Mouse (Mus musculus) kidney, embryonic 14.5 days (tissue): Measurements from ENCODE around the gene Lamc3. TPM values are rescaled to one million over a fixed set of nuclear protein-coding genes. Genes with fewer than 3 reads are reported as not detected.
A peak's percentile ranks its signal among the peaks of the same experiment; 100 is the strongest.

ENCODE experiments used
- ATAC-seq: fragments of 200-750 bp; cut with Nextera tagmentation; 2 replicates; pipeline ENCODE4 v1.8.0; 2017; ENCODE audit warnings: moderate number of reproducible peaks, mild to moderate bottlenecking, moderate TSS enrichment, moderate library complexity; ENCODE audit not compliant: low FRiP score, low TSS enrichment
- H3K27ac ChIP-seq: fragments of 300-500 bp; sonication (generic); 2 replicates; pipeline ENCODE4 v1.5.1; 2014; ENCODE audit warnings: low read depth, mild to moderate bottlenecking, low read length, moderate library complexity, mixed read lengths
- H3K27me3 ChIP-seq: fragments of 300-500 bp; sonication (generic); 2 replicates; pipeline ENCODE4 v1.6.1; 2014; ENCODE audit warnings: mild to moderate bottlenecking, low read length; ENCODE audit not compliant: control insufficient read depth, insufficient read depth
- H3K36me3 ChIP-seq: fragments of 300-500 bp; sonication (generic); 2 replicates; pipeline ENCODE4 v1.6.1; 2014; ENCODE audit warnings: low read length, mixed read lengths; ENCODE audit not compliant: control insufficient read depth, insufficient read depth
- H3K4me1 ChIP-seq: fragments of 300-500 bp; sonication (generic); 2 replicates; pipeline ENCODE4 v1.6.1; 2014; ENCODE audit warnings: low read length, mixed read lengths; ENCODE audit not compliant: control insufficient read depth, insufficient read depth
- H3K4me2 ChIP-seq: fragments of 300-500 bp; sonication (generic); replicated peaks from 2 replicates; pipeline ENCODE4 v1.6.1; 2014; ENCODE audit warnings: low read depth, mild to moderate bottlenecking, low read length
- H3K4me3 ChIP-seq: fragments of 300-500 bp; sonication (generic); 2 replicates; pipeline ENCODE4 v1.5.1; 2014; ENCODE audit warnings: mild to moderate bottlenecking, low read length
- H3K9ac ChIP-seq: fragments of 300-500 bp; sonication (generic); 2 replicates; pipeline ENCODE4 v1.6.1; 2014; ENCODE audit warnings: low read depth, mild to moderate bottlenecking, low read length, moderate library complexity
- H3K9me3 ChIP-seq: fragments of 300-500 bp; sonication (generic); 2 replicates; pipeline ENCODE4 v1.6.1; 2016; ENCODE audit warnings: low read length; ENCODE audit not compliant: control insufficient read depth
- WGBS: fragments of 180-500 bp; shearing (Covaris S2); extraction: QIAGEN DNeasy Blood & Tissue Kit; methylation state at CpG from one replicate; pipeline ENCODE4 v1.1.7; 2014; 5-methylcytosine and 5-hydroxymethylcytosine counted together
- polyA plus RNA-seq: library from polyadenylated mRNA; unstranded; fragments of >200 nt; fragmentation: Nextera tagmentation; extraction: Ambion mirVana; gene quantifications from 2 replicates; pipeline ENCODE4 v1.2.1, GENCODE M21; 2014

Lamc3 gene
- polyA plus RNA-seq, 1 experiment from 2014 or later, result 3.6 TPM

- Histone ChIP-seq H3K36me3 (no peaks in the 10 kb centered on the region; the same call in 1 of the 2 replicates), H3K9me3 (no peaks in the 10 kb centered on the region), H3K4me3 (no peak overlapping the region), H3K27me3 (no peaks in the 10 kb centered on the region), H3K27ac (no peak overlapping the region), H3K9ac (no peak overlapping the region), H3K4me2 (no peak overlapping the region), H3K4me1 (peaks cover 27% of the 10 kb centered on the region)
- 87% methylated on average over 3 of the region's 3 CpGs for whole genome bisulfite sequencing
- no peak for ATAC-seq
These were observed 65.6 kb downstream of the Lamc3 start for GRCm38 (mm10) chr2:31952725-31953124.

- no peaks in the 10 kb centered on the region; the same call in 1 of the 2 replicates for H3K36me3 ChIP-seq
- H3K27ac ChIP-seq, result peak overlapping the region; percentile 68; the same call in 1 of the 2 replicates
- peaks cover 27% of the 10 kb centered on the region for H3K4me1 ChIP-seq
- 53% methylated on average over 8 of the region's 8 CpGs for WGBS
- no peaks in the 10 kb centered on the region for H3K27me3 ChIP-seq
- no peak overlapping the region for H3K4me3 ChIP-seq
- no peak overlapping the region for H3K4me2 ChIP-seq
- ATAC-seq, result no peak
- H3K9me3 ChIP-seq, result no peaks in the 10 kb centered on the region
- H3K9ac ChIP-seq, result no peak overlapping the region; the same call in 1 of the 2 replicates
These were observed 66.6 kb downstream of the Lamc3 start for GRCm38 (mm10) chr2:31953687-31954086.

GRCm38 (mm10) chr2:31954779-31955181 lies 67.7 kb downstream of the Lamc3 start:
- Histone ChIP-seq H3K4me3 (no peak overlapping the region), H3K36me3 (no peaks in the 10 kb centered on the region; the same call in 1 of the 2 replicates), H3K4me2 (no peak overlapping the region), H3K27ac (peak overlapping the region; percentile 68; the same call in 1 of the 2 replicates), H3K27me3 (no peaks in the 10 kb centered on the region), H3K9ac (0 out of 2 replicates have a peak overlapping the region, but pooled peaks have one; percentile 18), H3K4me1 (peaks cover 31% of the 10 kb centered on the region), H3K9me3 (no peaks in the 10 kb centered on the region)
- no peak for ATAC-seq
- 54% methylated on average over 9 of the region's 9 CpGs for WGBS

- no peaks in the 10 kb centered on the region; the same call in 1 of the 2 replicates for H3K36me3 ChIP-seq
- H3K9ac ChIP-seq, result no peak overlapping the region
- H3K4me1 ChIP-seq, result peaks cover 38% of the 10 kb centered on the region
- ATAC-seq, result no peak
- WGBS, result 88% methylated on average over 5 of the region's 5 CpGs
- no peaks in the 10 kb centered on the region for H3K27me3 ChIP-seq
- no peak overlapping the region for H3K27ac ChIP-seq
- H3K4me3 ChIP-seq, result no peak overlapping the region
- H3K9me3 ChIP-seq, result no peaks in the 10 kb centered on the region
- no peak overlapping the region for H3K4me2 ChIP-seq
These were observed 68.6 kb downstream of the Lamc3 start for GRCm38 (mm10) chr2:31955686-31956085.

- no peaks in the 10 kb centered on the region; the same call in 1 of the 2 replicates for H3K36me3 ChIP-seq
- no peak for ATAC-seq
- WGBS, result 86% methylated on average over 10 of the region's 10 CpGs
These were observed 70.1 kb downstream of the Lamc3 start for GRCm38 (mm10) chr2:31957211-31957610.

GRCm38 (mm10) chr2:31960986-31961385 lies 73.9 kb downstream of the Lamc3 start:
- no peak overlapping the region for H3K9ac ChIP-seq
- no peak overlapping the region for H3K27ac ChIP-seq
- no peak overlapping the region for H3K4me3 ChIP-seq
- no peak overlapping the region for H3K4me2 ChIP-seq
- H3K4me1 ChIP-seq, result peaks cover 25% of the 10 kb centered on the region
- no peaks in the 10 kb centered on the region for H3K9me3 ChIP-seq
- no peak for ATAC-seq
- WGBS, result 75% methylated on average over 8 of the region's 8 CpGs
- H3K36me3 ChIP-seq, result no peaks in the 10 kb centered on the region; the same call in 1 of the 2 replicates
- no peaks in the 10 kb centered on the region for H3K27me3 ChIP-seq

More at GRCm38 (mm10) chr2:31957211-31957610, 70.1 kb downstream of the Lamc3 start:
- H3K4me2 ChIP-seq, result no peak overlapping the region
- H3K4me1 ChIP-seq, result peaks cover 43% of the 10 kb centered on the region
- H3K27ac ChIP-seq, result no peak overlapping the region
- no peak overlapping the region for H3K9ac ChIP-seq
- no peak overlapping the region for H3K4me3 ChIP-seq
- H3K27me3 ChIP-seq, result no peaks in the 10 kb centered on the region
- H3K9me3 ChIP-seq, result no peaks in the 10 kb centered on the region

GRCm38 (mm10) chr2:31961791-31962222 lies 74.7 kb downstream of the Lamc3 start:
- ATAC-seq, result peak; percentile 40
- Histone ChIP-seq H3K9me3 (no peaks in the 10 kb centered on the region), H3K4me2 (no peak overlapping the region), H3K9ac (no peak overlapping the region), H3K36me3 (no peaks in the 10 kb centered on the region; the same call in 1 of the 2 replicates), H3K27me3 (no peaks in the 10 kb centered on the region), H3K27ac (peak overlapping the region; percentile 26; the same call in 1 of the 2 replicates), H3K4me1 (peaks cover 25% of the 10 kb centered on the region), H3K4me3 (no peak overlapping the region)
- 45% methylated on average over 4 of the region's 4 CpGs for WGBS

- Histone ChIP-seq H3K36me3 (no peaks in the 10 kb centered on the region; the same call in 1 of the 2 replicates), H3K9me3 (no peaks in the 10 kb centered on the region), H3K27ac (peak overlapping the region; percentile 26; the same call in 1 of the 2 replicates), H3K4me3 (no peak overlapping the region), H3K4me2 (no peak overlapping the region), H3K9ac (no peak overlapping the region), H3K4me1 (peaks cover 25% of the 10 kb centered on the region), H3K27me3 (no peaks in the 10 kb centered on the region)
- WGBS, result 67% methylated on average over 8 of the region's 8 CpGs
- no peak for ATAC-seq
These were observed 75.6 kb downstream of the Lamc3 start for GRCm38 (mm10) chr2:31962501-31963224.

- no peaks in the 10 kb centered on the region; the same call in 1 of the 2 replicates for H3K36me3 ChIP-seq
- 82% methylated on average over 7 of the region's 7 CpGs for WGBS
- no peaks in the 10 kb centered on the region for H3K27me3 ChIP-seq
- no peak overlapping the region for H3K4me2 ChIP-seq
- no peak overlapping the region for H3K4me3 ChIP-seq
- peaks cover 25% of the 10 kb centered on the region for H3K4me1 ChIP-seq
- no peaks in the 10 kb centered on the region for H3K9me3 ChIP-seq
- H3K9ac ChIP-seq, result no peak overlapping the region
- ATAC-seq, result no peak
- H3K27ac ChIP-seq, result no peak overlapping the region
These were observed 76.4 kb downstream of the Lamc3 start for GRCm38 (mm10) chr2:31963491-31963890.
